Mouse (Mus musculus): ENCODE results near the gene Cad. TPM values are rescaled to one million over a fixed set of nuclear protein-coding genes. Genes with fewer than 3 reads are reported as not detected.
"Not testable (repeated sequence)": the region's sequence is repeated elsewhere in the genome, so short reads cannot be mapped to it uniquely, and the experiment has no call there.

The Cad gene
- polyA plus RNA-seq, 1 experiment from 2014 or later, result 20.9 TPM

- H3K9me3 ChIP-seq, result no peaks in the 10 kb centered on the region
- ATAC-seq (ENCODE audit: extremely low read depth, insufficient number of reproducible peaks, low FRiP score, low TSS enrichment), result no peak
- H3K36me3 ChIP-seq, result peaks cover 64% of the 10 kb centered on the region
- H3K27ac ChIP-seq (replicated peaks), result no peak overlapping the region
- peaks cover 8% of the 10 kb centered on the region; the same call in 1 of the 2 replicates for H3K4me1 ChIP-seq
- H3K27me3 ChIP-seq (replicated peaks), result no peaks in the 10 kb centered on the region
- WGBS, result 78% methylated on average over 7 of the region's 7 CpGs
- H3K4me2 ChIP-seq, result no peak overlapping the region
- H3K9ac ChIP-seq, result no peak overlapping the region
- H3K4me3 ChIP-seq, result no peak overlapping the region
These were observed 16.3 kb upstream of the Cad start for GRCm38 (mm10) chr5:31038171-31038845.

GRCm38 (mm10) chr5:31046416-31046815 lies 8.2 kb upstream of the Cad start:
- no peak overlapping the region for H3K27ac ChIP-seq (replicated peaks)
- peaks cover 31% of the 10 kb centered on the region for H3K36me3 ChIP-seq
- H3K9ac ChIP-seq, result no peak overlapping the region; the same call in 1 of the 2 replicates
- H3K27me3 ChIP-seq (replicated peaks), result no peaks in the 10 kb centered on the region
- no peak for ATAC-seq (ENCODE audit: extremely low read depth, insufficient number of reproducible peaks, low FRiP score, low TSS enrichment)
- peaks cover 14% of the 10 kb centered on the region for H3K4me1 ChIP-seq
- H3K9me3 ChIP-seq, result no peaks in the 10 kb centered on the region
- WGBS, result 90% methylated on average over 6 of the region's 6 CpGs
- no peak overlapping the region for H3K4me3 ChIP-seq
- H3K4me2 ChIP-seq, result no peak overlapping the region

- H3K4me2 ChIP-seq, result peak overlapping the region; percentile 91
- no peaks in the 10 kb centered on the region for H3K9me3 ChIP-seq
- WGBS, result 64% methylated on average over 5 of the region's 5 CpGs
- peak overlapping the region; percentile 94 for H3K9ac ChIP-seq
- H3K27me3 ChIP-seq (replicated peaks), result no peaks in the 10 kb centered on the region
- peaks cover 14% of the 10 kb centered on the region for H3K4me1 ChIP-seq
- ATAC-seq (ENCODE audit: extremely low read depth, insufficient number of reproducible peaks, low FRiP score, low TSS enrichment), result no peak
- H3K4me3 ChIP-seq, result peak overlapping the region; percentile 76
- H3K36me3 ChIP-seq, result peaks cover 27% of the 10 kb centered on the region
- H3K27ac ChIP-seq (replicated peaks), result no peak overlapping the region
These were observed 7.5 kb upstream of the Cad start for GRCm38 (mm10) chr5:31047074-31047473.

- H3K36me3 ChIP-seq, result peaks cover 26% of the 10 kb centered on the region
- peak within 1 kb of the TSS; percentile 94 for H3K9ac ChIP-seq
- no peaks in the 10 kb centered on the region for H3K27me3 ChIP-seq (replicated peaks)
- H3K4me3 ChIP-seq, result peak within 1 kb of the TSS; percentile 76
- under 1% methylated on average over 72 of the region's 73 CpGs for WGBS
- peak within 1 kb of the TSS; percentile 99 for H3K27ac ChIP-seq (replicated peaks)
- H3K4me1 ChIP-seq, result peaks cover 14% of the 10 kb centered on the region
- peak within 1 kb of the TSS; percentile 91 for H3K4me2 ChIP-seq
- peak; percentile 97 for ATAC-seq (ENCODE audit: extremely low read depth, insufficient number of reproducible peaks, low FRiP score, low TSS enrichment)
- no peaks in the 10 kb centered on the region for H3K9me3 ChIP-seq
These were observed 6.5 kb upstream of the Cad start, which contains the start of gene Atraid for GRCm38 (mm10) chr5:31047848-31048762. Atraid (plus strand) TSS chr5:31048312.

GRCm38 (mm10) chr5:31048763-31049641 lies 5.6 kb upstream of the Cad start, which contains the start of gene Slc5a6:
Slc5a6 (minus strand) TSS chr5:31048924.
- WGBS, result under 1% methylated on average over 23 of the region's 23 CpGs
- H3K9me3 ChIP-seq, result no peaks in the 10 kb centered on the region
- H3K4me2 ChIP-seq, result peak within 1 kb of the TSS; percentile 91

GRCm38 (mm10) chr5:31050427-31050826 lies 4.2 kb upstream of the Cad start:
- Histone ChIP-seq H3K27me3 (replicated peaks) (no peaks in the 10 kb centered on the region), H3K4me1 (peaks cover 23% of the 10 kb centered on the region), H3K4me2 (no peak overlapping the region), H3K4me3 (no peak overlapping the region), H3K9me3 (no peaks in the 10 kb centered on the region), H3K9ac (no peak overlapping the region), H3K27ac (replicated peaks) (no peak overlapping the region), H3K36me3 (peaks cover 18% of the 10 kb centered on the region)
- ATAC-seq (ENCODE audit: extremely low read depth, insufficient number of reproducible peaks, low FRiP score, low TSS enrichment), result no peak

More at GRCm38 (mm10) chr5:31048763-31049641, 5.6 kb upstream of the Cad start, which contains the start of gene Slc5a6:
- Histone ChIP-seq H3K4me1 (peaks cover 16% of the 10 kb centered on the region), H3K4me3 (peak within 1 kb of the TSS; percentile 76), H3K27me3 (replicated peaks) (no peaks in the 10 kb centered on the region), H3K9ac (peak within 1 kb of the TSS; percentile 94), H3K36me3 (peaks cover 24% of the 10 kb centered on the region), H3K27ac (replicated peaks) (peak within 1 kb of the TSS; percentile 99)
- 0 out of 2 replicates have a peak, but pooled peaks have one; percentile 3 for ATAC-seq (ENCODE audit: extremely low read depth, insufficient number of reproducible peaks, low FRiP score, low TSS enrichment)

- 68% methylated on average over 4 of the region's 4 CpGs for WGBS
- H3K27ac ChIP-seq (replicated peaks), result peak overlapping the region; percentile 76
These were observed 852 bp upstream of the Cad start for GRCm38 (mm10) chr5:31053728-31054127.

GRCm38 (mm10) chr5:31055216-31056140 lies 898 bp downstream of the Cad start:
- peak overlapping the region; percentile 94 for H3K4me2 ChIP-seq
- peak overlapping the region; percentile 76 for H3K27ac ChIP-seq (replicated peaks)
- peak overlapping the region; percentile 67 for H3K4me3 ChIP-seq
- ATAC-seq (ENCODE audit: extremely low read depth, insufficient number of reproducible peaks, low FRiP score, low TSS enrichment), result no peak
- peaks cover 56% of the 10 kb centered on the region for H3K36me3 ChIP-seq
- 26% methylated on average over 19 of the region's 19 CpGs for WGBS
- peaks cover 16% of the 10 kb centered on the region for H3K4me1 ChIP-seq
- H3K9ac ChIP-seq, result peak overlapping the region; percentile 91
- H3K27me3 ChIP-seq (replicated peaks), result no peaks in the 10 kb centered on the region
- H3K9me3 ChIP-seq, result no peaks in the 10 kb centered on the region

More at GRCm38 (mm10) chr5:31053728-31054127, 852 bp upstream of the Cad start:
- peak overlapping the region; percentile 91 for H3K9ac ChIP-seq
- not testable (repeated sequence) for H3K9me3 ChIP-seq; H3K27me3 ChIP-seq (replicated peaks); ATAC-seq (ENCODE audit: extremely low read depth, insufficient number of reproducible peaks, low FRiP score, low TSS enrichment)
- peak overlapping the region; percentile 67 for H3K4me3 ChIP-seq
- H3K4me2 ChIP-seq, result peak overlapping the region; percentile 94
- H3K4me1 ChIP-seq, result peaks cover 21% of the 10 kb centered on the region
- H3K36me3 ChIP-seq, result peaks cover 39% of the 10 kb centered on the region

- ATAC-seq (ENCODE audit: extremely low read depth, insufficient number of reproducible peaks, low FRiP score, low TSS enrichment), result no peak
- Histone ChIP-seq H3K4me3 (no peak overlapping the region), H3K4me1 (no peaks in the 10 kb centered on the region), H3K27me3 (replicated peaks) (no peaks in the 10 kb centered on the region), H3K9me3 (no peaks in the 10 kb centered on the region), H3K4me2 (no peak overlapping the region), H3K36me3 (peaks cover 98% of the 10 kb centered on the region), H3K9ac (no peak overlapping the region), H3K27ac (replicated peaks) (no peak overlapping the region)
- 86% methylated on average over 3 of the region's 3 CpGs for WGBS
These were observed 15.2 kb downstream of the Cad start for GRCm38 (mm10) chr5:31069810-31070209.

GRCm38 (mm10) chr5:31071059-31071458 lies 16.5 kb downstream of the Cad start:
- no peaks in the 10 kb centered on the region for H3K9me3 ChIP-seq
- WGBS, result 83% methylated on average over 2 of the region's 2 CpGs
- H3K4me2 ChIP-seq, result no peak overlapping the region
- ATAC-seq (ENCODE audit: extremely low read depth, insufficient number of reproducible peaks, low FRiP score, low TSS enrichment), result no peak
- no peak overlapping the region for H3K4me3 ChIP-seq
- peaks cover 100% of the 10 kb centered on the region for H3K36me3 ChIP-seq
- H3K9ac ChIP-seq, result no peak overlapping the region
- no peaks in the 10 kb centered on the region for H3K27me3 ChIP-seq (replicated peaks)
- H3K4me1 ChIP-seq, result no peaks in the 10 kb centered on the region
- H3K27ac ChIP-seq (replicated peaks), result no peak overlapping the region
